Mouse (Mus musculus) forebrain, embryonic 14.5 days (tissue): ENCODE results near the gene Slmap. TPM values are rescaled to one million over a fixed set of nuclear protein-coding genes. Genes with fewer than 3 reads are reported as not detected.
"Not testable (repeated sequence)": the region's sequence is repeated elsewhere in the genome, so short reads cannot be mapped to it uniquely, and the experiment has no call there.

Experiments
- ATAC-seq: fragments of 200-750 bp; cut with Nextera tagmentation; 2 replicates; pipeline ENCODE4 v1.8.0; 2017; ENCODE audit warnings: mild to moderate bottlenecking, moderate library complexity
- DNase-seq: peaks from one replicate; pipeline ENCODE4 v3.0.0-alpha.2; 2015; ENCODE audit warnings: low spot score
- H3K27ac ChIP-seq: fragments of 300-500 bp; sonication (generic); 2 replicates; pipeline ENCODE4 v1.5.1; 2014; ENCODE audit warnings: low read depth, mild to moderate bottlenecking, control low read depth, low read length, moderate library complexity
- H3K27me3 ChIP-seq: fragments of 300-500 bp; sonication (generic); replicated peaks from 2 replicates; pipeline ENCODE4 v1.6.1; 2014; ENCODE audit warnings: low read length, control low read depth, mixed read lengths; ENCODE audit not compliant: control insufficient read depth, insufficient read depth
- H3K36me3 ChIP-seq: fragments of 300-500 bp; sonication (generic); 2 replicates; pipeline ENCODE4 v1.6.1; 2014; ENCODE audit warnings: low read length, control low read depth; ENCODE audit not compliant: control insufficient read depth, insufficient read depth
- H3K4me1 ChIP-seq: fragments of 300-500 bp; sonication (generic); 2 replicates; pipeline ENCODE4 v1.6.1; 2014; ENCODE audit warnings: antibody characterized with exemption, low read length, control low read depth; ENCODE audit not compliant: control insufficient read depth, insufficient read depth
- H3K4me2 ChIP-seq: fragments of 300-500 bp; sonication (generic); 2 replicates; pipeline ENCODE4 v1.6.1; 2014; ENCODE audit warnings: mild to moderate bottlenecking, control low read depth, low read length
- H3K4me3 ChIP-seq: fragments of 300-500 bp; sonication (generic); 2 replicates; pipeline ENCODE4 v1.5.1; 2014; ENCODE audit warnings: low read depth, low read length, control low read depth
- H3K9ac ChIP-seq: fragments of 300-500 bp; sonication (generic); 2 replicates; pipeline ENCODE4 v1.6.1; 2014; ENCODE audit warnings: mild to moderate bottlenecking, low read length, control low read depth, moderate library complexity
- H3K9me3 ChIP-seq: fragments of 300-500 bp; sonication (generic); replicated peaks from 2 replicates; pipeline ENCODE4 v1.6.1; 2016; ENCODE audit warnings: low read length, control low read depth, mixed read lengths; ENCODE audit not compliant: control insufficient read depth
- WGBS: fragments of 180-500 bp; shearing (Covaris S2); extraction: QIAGEN DNeasy Blood & Tissue Kit; methylation state at CpG from one replicate; pipeline ENCODE4 v1.1.7; 2014; 5-methylcytosine and 5-hydroxymethylcytosine counted together
- polyA plus RNA-seq: library from polyadenylated mRNA; unstranded; fragments of >200 nt; fragmentation: Nextera tagmentation; extraction: Ambion mirVana; gene quantifications from 2 replicates; pipeline ENCODE4 v1.2.1, GENCODE M21; 2014

Gene Slmap
- 11.7 and 15.8 TPM in 2 replicates for polyA plus RNA-seq

- peak within 1 kb of the TSS; percentile 90 for H3K4me2 ChIP-seq
- ATAC-seq (peak; percentile 97), DNase-seq (peak; percentile 100)
- WGBS, result 18% methylated on average over 22 of the region's 33 CpGs
- H3K4me3 ChIP-seq, result peak within 1 kb of the TSS; percentile 95
- H3K36me3 ChIP-seq, result no peaks in the 10 kb centered on the region
- no peaks in the 10 kb centered on the region for H3K27me3 ChIP-seq
- no peaks in the 10 kb centered on the region for H3K9me3 ChIP-seq
- H3K9ac ChIP-seq, result peak within 1 kb of the TSS; percentile 91
- H3K4me1 ChIP-seq, result peaks cover 23% of the 10 kb centered on the region
- peak within 1 kb of the TSS; percentile 84 for H3K27ac ChIP-seq
Measured at GRCm38 (mm10) chr14:26534757-26535479, at the start of gene Slmap. TSS of gene Slmap (minus strand) at chr14:26534931.

- Histone ChIP-seq H3K9me3 (no peaks in the 10 kb centered on the region), H3K9ac (no peak overlapping the region)
- WGBS, result 95% methylated on average over 3 of the region's 3 CpGs
Measured at GRCm38 (mm10) chr14:26583645-26584044, 48.9 kb upstream of the Slmap start.

GRCm38 (mm10) chr14:26579346-26580343 is 44.9 kb upstream of the Slmap start:
- WGBS, result under 1% methylated on average over 65 of the region's 79 CpGs
- H3K27me3 ChIP-seq, result no peaks in the 10 kb centered on the region

More at GRCm38 (mm10) chr14:26583645-26584044, 48.9 kb upstream of the Slmap start:
- Histone ChIP-seq H3K27me3 (no peaks in the 10 kb centered on the region), H3K27ac (no peak overlapping the region), H3K4me3 (no peak overlapping the region), H3K36me3 (peaks cover 4% of the 10 kb centered on the region; the same call in 1 of the 2 replicates), H3K4me1 (peaks cover 5% of the 10 kb centered on the region), H3K4me2 (no peak overlapping the region)
- no peak for DNase-seq
- ATAC-seq, result no peak

GRCm38 (mm10) chr14:26578791-26579191 is 44.1 kb upstream of the Slmap start:
- H3K4me2 ChIP-seq, result peak overlapping the region; percentile 82
- peak; percentile 37; the same call in 1 of the 2 replicates for ATAC-seq
- no peaks in the 10 kb centered on the region for H3K9me3 ChIP-seq
- no peaks in the 10 kb centered on the region for H3K27me3 ChIP-seq
- H3K9ac ChIP-seq, result no peak overlapping the region
- WGBS, result 75% methylated on average over 6 of the region's 6 CpGs
- H3K4me1 ChIP-seq, result peaks cover 5% of the 10 kb centered on the region
- H3K27ac ChIP-seq, result no peak overlapping the region
- no peaks in the 10 kb centered on the region for H3K36me3 ChIP-seq
- peak overlapping the region; percentile 96; the same call in 1 of the 2 replicates for H3K4me3 ChIP-seq
- no peak for DNase-seq

More at GRCm38 (mm10) chr14:26579346-26580343, 44.9 kb upstream of the Slmap start:
- ATAC-seq (peak; percentile 97), DNase-seq (peak; percentile 96)
- Histone ChIP-seq H3K4me3 (peak overlapping the region; percentile 96), H3K4me1 (peaks cover 5% of the 10 kb centered on the region), H3K9ac (peak overlapping the region; percentile 99), H3K36me3 (no peaks in the 10 kb centered on the region), H3K27ac (peak overlapping the region; percentile 93), H3K4me2 (peak overlapping the region; percentile 82), H3K9me3 (no peaks in the 10 kb centered on the region)

- whole genome bisulfite sequencing, result 72% methylated on average over 3 of the region's 3 CpGs
- Histone ChIP-seq H3K4me1 (peaks cover 5% of the 10 kb centered on the region), H3K4me2 (no peak overlapping the region), H3K27ac (no peak overlapping the region), H3K4me3 (no peak overlapping the region), H3K9ac (no peak overlapping the region), H3K9me3 (no peaks in the 10 kb centered on the region), H3K27me3 (no peaks in the 10 kb centered on the region), H3K36me3 (no peaks in the 10 kb centered on the region)
- ATAC-seq (no peak), DNase-seq (no peak)
Measured at GRCm38 (mm10) chr14:26576255-26576780, 41.6 kb upstream of the Slmap start.

- H3K4me2 ChIP-seq, DNase-seq, H3K9ac ChIP-seq, H3K4me1 ChIP-seq, ATAC-seq, H3K9me3 ChIP-seq, H3K27me3 ChIP-seq, H3K4me3 ChIP-seq, H3K27ac ChIP-seq, H3K36me3 ChIP-seq: not testable (repeated sequence)
- 90% methylated on average over 5 of the region's 5 CpGs for WGBS
Measured at GRCm38 (mm10) chr14:26573556-26573955, 38.8 kb upstream of the Slmap start, which contains the start of gene Dennd6a. TSS of gene Dennd6a (plus strand) at chr14:26573856.

- ATAC-seq, result no peak
- no peak for DNase-seq
- H3K9me3 ChIP-seq, result no peaks in the 10 kb centered on the region
- H3K27ac ChIP-seq, result no peak overlapping the region
- 55% methylated on average over 4 of the region's 4 CpGs for WGBS
- H3K36me3 ChIP-seq, result no peaks in the 10 kb centered on the region
- H3K27me3 ChIP-seq, result no peaks in the 10 kb centered on the region
- no peak overlapping the region for H3K4me2 ChIP-seq
- no peaks in the 10 kb centered on the region for H3K4me1 ChIP-seq
- no peak overlapping the region for H3K9ac ChIP-seq
- no peak overlapping the region for H3K4me3 ChIP-seq
Measured at GRCm38 (mm10) chr14:26571951-26572675, 37.4 kb upstream of the Slmap start.

- no peaks in the 10 kb centered on the region for H3K27me3 ChIP-seq
- no peak overlapping the region for H3K4me3 ChIP-seq
- H3K27ac ChIP-seq, result no peak overlapping the region
- no peaks in the 10 kb centered on the region for H3K9me3 ChIP-seq
- no peak for DNase-seq
- H3K4me1 ChIP-seq, result no peaks in the 10 kb centered on the region
- H3K4me2 ChIP-seq, result no peak overlapping the region
- WGBS, result 88% methylated on average over 4 of the region's 4 CpGs
- no peaks in the 10 kb centered on the region for H3K36me3 ChIP-seq
- ATAC-seq, result no peak
- H3K9ac ChIP-seq, result no peak overlapping the region
Measured at GRCm38 (mm10) chr14:26569880-26570279, 35.1 kb upstream of the Slmap start.
